Mouse (Mus musculus) ES-E14 (cell line): ENCODE measurements around the gene Olfr118.

Experiments used
- CHD2 ChIP-seq: IDR thresholded peaks from 2 replicates; pipeline ENCODE4 v1.6.1; 2014; ENCODE audit warnings: mild to moderate bottlenecking, low read depth, low read length, inconsistent platforms
- ZC3H11A ChIP-seq: IDR thresholded peaks from 2 replicates; pipeline ENCODE4 v1.6.1; 2012; ENCODE audit warnings: low read depth, mild to moderate bottlenecking, inconsistent platforms, low read length, borderline replicate concordance
- ZNF384 ChIP-seq: IDR thresholded peaks from 2 replicates; pipeline ENCODE4 v1.6.1; 2012; ENCODE audit warnings: low read depth, low read length, inconsistent platforms

DNA sequence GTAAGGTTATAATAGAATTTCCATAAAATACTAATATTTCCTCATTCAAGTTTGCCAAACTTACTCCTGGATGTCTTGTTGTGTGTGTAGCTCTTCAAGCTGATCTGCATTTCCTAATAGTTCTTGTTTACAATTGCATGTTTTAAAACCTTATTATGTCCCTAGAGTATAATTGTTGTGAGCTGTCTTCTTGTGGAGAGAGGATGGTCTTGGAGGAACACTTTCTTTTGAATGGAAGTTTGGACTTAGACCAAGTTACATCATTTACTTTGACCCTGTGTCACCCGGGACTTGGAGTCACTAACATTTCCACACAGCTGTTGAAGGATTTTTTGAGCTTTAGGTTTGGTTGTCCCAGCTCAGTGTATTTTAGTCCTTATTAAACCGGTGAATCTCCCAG is 39.8 kb upstream of the Olfr118 start, which contains the start of the genes Olfr115 and Olfr116:
- TF ChIP-seq CHD2, result no peak
- TF ChIP-seq ZC3H11A, result no peak
- TF ChIP-seq ZNF384, result no peak
